Mouse (Mus musculus) fibroblast of lung, adult 2 months (primary cell): Measurements from ENCODE around the gene Psmg1.

Source experiments
- DNase-seq: peaks from one replicate; pipeline ENCODE4 v3.0.0-alpha.2; 2011; ENCODE audit warnings: low read depth

The Psmg1 gene

GRCm38 (mm10) chr16:95958080-95958479 is 32.7 kb downstream of the Psmg1 start:
- no peak for DNase-seq

GRCm38 (mm10) chr16:95956618-95957017 is 34.1 kb downstream of the Psmg1 start:
- no peak for DNase-seq

- no peak for DNase-seq
Observed at GRCm38 (mm10) chr16:95955716-95956346, 34.9 kb downstream of the Psmg1 start.

GRCm38 (mm10) chr16:95954341-95954740 is 36.4 kb downstream of the Psmg1 start:
- no peak for DNase-seq

GRCm38 (mm10) chr16:95953159-95953650 is 37.6 kb downstream of the Psmg1 start:
- DNase-seq, result no peak

GRCm38 (mm10) chr16:95951471-95951870 is 39.3 kb downstream of the Psmg1 start:
- DNase-seq, result no peak

GRCm38 (mm10) chr16:95945389-95946311 is 45.1 kb downstream of the Psmg1 start:
- DNase-seq, result peak; percentile 99

- no peak for DNase-seq
Observed at GRCm38 (mm10) chr16:95943186-95943585, 47.6 kb downstream of the Psmg1 start.

- DNase-seq, result no peak
Observed at GRCm38 (mm10) chr16:95941575-95941974, 49.2 kb downstream of the Psmg1 start.

- DNase-seq, result no peak
Observed at GRCm38 (mm10) chr16:95935495-95935961, 55.2 kb downstream of the Psmg1 start.

GRCm38 (mm10) chr16:95932860-95933259 is 57.9 kb downstream of the Psmg1 start:
- no peak for DNase-seq

GRCm38 (mm10) chr16:95931509-95931908 is 59.3 kb downstream of the Psmg1 start:
- DNase-seq, result no peak
